Mouse (Mus musculus) brain, embryonic 14.5 days (tissue): ENCODE data around the gene Scgb1b30. TPM values are rescaled to one million over a fixed set of nuclear protein-coding genes. Genes with fewer than 3 reads are reported as not detected.

ENCODE experiments used
- DNase-seq: peaks from one replicate; pipeline ENCODE4 v3.0.0-alpha.2; 2011; ENCODE audit warnings: low read depth
- CTCF ChIP-seq: fragments of 200-500 bp; IDR thresholded peaks from 2 replicates; pipeline ENCODE4 v1.5.1; 2012; ENCODE audit warnings: inconsistent platforms, mild to moderate bottlenecking, moderate library complexity, borderline replicate concordance; ENCODE audit not compliant: insufficient read depth, insufficient read length; ENCODE audit errors: extremely low read depth
- POLR2A ChIP-seq: fragments of 200-500 bp; IDR thresholded peaks from 2 replicates; pipeline ENCODE4 v1.6.1; 2012; ENCODE audit warnings: mild to moderate bottlenecking, inconsistent platforms, borderline replicate concordance; ENCODE audit not compliant: poor library complexity, insufficient read depth, insufficient read length, severe bottlenecking; ENCODE audit errors: extremely low read depth
- polyA plus RNA-seq: library from polyadenylated mRNA; depleted of rRNA; stranded (reverse); fragments of >200 nt; gene quantifications from 2 replicates; pipeline ENCODE4 v1.2.3, GENCODE M21; 2012; rRNA removed

Scgb1b30 gene
- polyA plus RNA-seq, 1 experiment = not detected

GRCm38 (mm10) chr7:34133117-34133762, 38.0 kb downstream of the Scgb1b30 start, which contains the start of gene Wtip:
Gene Wtip (minus strand): TSS chr7:34133268.
- DNase-seq = peak; percentile 92
- peak; percentile 56 for TF ChIP-seq POLR2A
- TF ChIP-seq CTCF = no peak

DNA sequence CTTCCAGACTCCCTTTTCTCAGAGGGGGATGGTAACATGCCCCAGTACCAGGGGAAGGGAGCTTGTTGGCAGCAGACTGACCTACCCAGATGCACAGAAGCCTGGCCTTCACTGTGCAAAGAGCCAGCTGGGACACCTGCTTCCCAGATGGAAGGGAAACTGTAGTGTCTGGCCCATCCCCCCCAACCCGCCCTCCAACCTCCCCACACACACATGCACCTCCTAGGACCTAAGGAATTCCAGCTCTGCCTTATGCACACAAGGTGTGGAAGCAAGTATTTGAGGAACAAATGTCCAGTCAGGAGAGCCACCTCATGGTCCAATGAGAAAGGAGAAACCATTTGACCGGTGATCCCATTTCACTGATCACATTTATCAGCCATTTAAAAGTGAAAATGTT, 39.1 kb downstream of the Scgb1b30 start:
- DNase-seq = peak; percentile 24
- TF ChIP-seq CTCF (no peak), POLR2A (no peak)

DNA sequence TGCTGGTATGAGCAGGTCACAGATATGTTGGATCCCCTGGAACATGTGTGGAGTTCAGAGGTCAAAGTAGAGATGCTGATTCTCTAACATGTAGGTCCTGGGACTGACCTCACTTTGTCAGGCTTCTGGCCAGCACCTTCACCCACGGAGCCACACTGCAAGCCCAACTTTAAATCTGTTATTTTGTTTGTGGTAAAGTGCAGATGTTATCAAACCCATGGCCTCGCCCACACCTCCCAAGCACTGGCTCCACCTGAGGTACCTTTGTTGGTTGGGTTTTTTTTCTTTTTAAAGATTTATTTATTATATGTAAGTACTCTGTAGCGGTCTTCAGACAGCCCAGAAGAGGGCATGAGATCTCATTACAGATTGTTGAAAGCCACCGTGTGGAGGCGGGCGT, 44.3 kb downstream of the Scgb1b30 start:
- no peak for DNase-seq
- TF ChIP-seq POLR2A (no peak), CTCF (no peak)

GRCm38 (mm10) chr7:34141123-34141522, 45.9 kb downstream of the Scgb1b30 start:
- no peak for DNase-seq
- TF ChIP-seq POLR2A = no peak
- no peak for TF ChIP-seq CTCF

DNA sequence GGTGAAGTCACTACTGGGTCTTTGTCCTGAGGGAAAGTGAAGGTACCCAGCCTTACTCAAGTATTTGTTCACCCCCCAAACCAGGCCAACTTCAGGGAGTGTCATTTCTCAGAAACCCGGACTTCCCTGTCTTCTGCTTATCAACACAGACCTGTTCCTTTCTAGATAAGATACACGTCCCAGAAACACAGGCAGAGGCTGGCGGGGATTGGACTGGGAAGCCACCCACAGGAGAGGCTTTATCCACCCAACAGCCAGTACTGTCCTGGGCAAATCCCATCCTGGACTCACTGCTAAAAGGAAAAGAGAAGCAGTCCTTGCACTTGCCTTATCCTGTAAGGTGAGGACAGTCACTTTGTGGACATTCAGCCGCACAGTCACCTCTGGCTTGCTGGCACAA, 52.0 kb downstream of the Scgb1b30 start:
- no peak for DNase-seq
- TF ChIP-seq POLR2A = no peak
- no peak for TF ChIP-seq CTCF

Other genes starting within 250 kb of the Scgb1b30 start
- not detected in 2 replicates for gene Scgb2b26, start 150.4 kb upstream of the Scgb1b30 start, polyA plus RNA-seq
- not detected in 2 replicates for gene Scgb2b27, start 81.5 kb upstream of the Scgb1b30 start, polyA plus RNA-seq
- gene Scgb1b27, start 73.9 kb upstream of the Scgb1b30 start, polyA plus RNA-seq = not detected in 2 replicates
- gene Wtip, start 37.8 kb downstream of the Scgb1b30 start, polyA plus RNA-seq = 35.5 and 40.4 TPM in 2 replicates
- 133 and 136 TPM in 2 replicates for gene Uba2, start 74.2 kb downstream of the Scgb1b30 start, polyA plus RNA-seq
- 48.7 and 66.3 TPM in 2 replicates for gene Pdcd2l, start 101.2 kb downstream of the Scgb1b30 start, polyA plus RNA-seq
- gene Gpi1, start 134.9 kb downstream of the Scgb1b30 start, polyA plus RNA-seq = 209 and 273 TPM in 2 replicates
- not detected in 2 replicates for gene Gm6096, start 155.6 kb downstream of the Scgb1b30 start, polyA plus RNA-seq
- 37.5 and 45.5 TPM in 2 replicates for gene 4931406P16Rik, start 218.1 kb downstream of the Scgb1b30 start, polyA plus RNA-seq